Mouse (Mus musculus): Measurements from ENCODE around the gene Jag2.

Gene Jag2

GRCm38 (mm10) chr12:112866467-112867080, 63.0 kb downstream of the Jag2 start:
- H3K9me3 ChIP-seq (ENCODE audit: low read length) = no peaks in the 10 kb centered on the region
- peaks cover 59% of the 10 kb centered on the region for H3K27me3 ChIP-seq (ENCODE audit: insufficient read depth, low read length)
- peaks cover 51% of the 10 kb centered on the region for H3K4me1 ChIP-seq (replicated peaks; ENCODE audit: low read depth, low read length)
- no peaks in the 10 kb centered on the region for H3K36me3 ChIP-seq (ENCODE audit: insufficient read depth, low read length)
- TF ChIP-seq CTCF (conservative IDR thresholded peaks at IDR 0.05; ENCODE audit: low read length) (no peak), NANOG (IDR thresholded peaks at IDR 0.05; ENCODE audit: borderline replicate concordance, low read length) (no peak), POU5F1 (IDR thresholded peaks at IDR 0.05; ENCODE audit: borderline replicate concordance, low read length) (no peak)
- no peak overlapping the region for H3K4me3 ChIP-seq (replicated peaks; ENCODE audit: low read length)

DNA sequence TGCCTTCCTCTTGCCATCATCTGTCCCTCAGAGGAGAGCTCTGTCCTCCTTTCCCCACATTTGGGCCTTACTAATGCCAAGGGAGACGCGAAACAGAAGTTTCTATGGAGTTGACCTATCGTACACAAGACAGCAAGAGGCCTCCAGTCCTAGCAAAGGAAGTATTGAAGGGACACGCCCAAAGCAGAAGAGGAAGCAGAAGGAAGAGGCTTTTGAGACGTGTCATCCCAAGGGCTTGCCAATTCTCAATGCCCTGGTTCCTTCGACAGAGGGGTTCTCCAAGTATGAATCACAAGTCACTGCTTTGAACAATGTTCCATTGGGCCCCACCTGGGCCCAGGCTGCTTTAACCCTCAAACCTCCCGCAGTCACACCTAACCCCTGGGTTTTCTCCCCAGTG, 64.8 kb downstream of the Jag2 start:
- Histone ChIP-seq H3K27me3 (ENCODE audit: insufficient read depth, low read length) (peaks cover 46% of the 10 kb centered on the region), H3K4me1 (replicated peaks; ENCODE audit: low read depth, low read length) (peaks cover 36% of the 10 kb centered on the region), H3K36me3 (ENCODE audit: insufficient read depth, low read length) (no peaks in the 10 kb centered on the region), H3K9me3 (ENCODE audit: low read length) (no peaks in the 10 kb centered on the region), H3K4me3 (replicated peaks; ENCODE audit: low read length) (no peak overlapping the region)
- TF ChIP-seq POU5F1 (IDR thresholded peaks at IDR 0.05; ENCODE audit: borderline replicate concordance, low read length) = no peak
- no peak for TF ChIP-seq CTCF (conservative IDR thresholded peaks at IDR 0.05; ENCODE audit: low read length)
- TF ChIP-seq NANOG (IDR thresholded peaks at IDR 0.05; ENCODE audit: borderline replicate concordance, low read length) = no peak

DNA sequence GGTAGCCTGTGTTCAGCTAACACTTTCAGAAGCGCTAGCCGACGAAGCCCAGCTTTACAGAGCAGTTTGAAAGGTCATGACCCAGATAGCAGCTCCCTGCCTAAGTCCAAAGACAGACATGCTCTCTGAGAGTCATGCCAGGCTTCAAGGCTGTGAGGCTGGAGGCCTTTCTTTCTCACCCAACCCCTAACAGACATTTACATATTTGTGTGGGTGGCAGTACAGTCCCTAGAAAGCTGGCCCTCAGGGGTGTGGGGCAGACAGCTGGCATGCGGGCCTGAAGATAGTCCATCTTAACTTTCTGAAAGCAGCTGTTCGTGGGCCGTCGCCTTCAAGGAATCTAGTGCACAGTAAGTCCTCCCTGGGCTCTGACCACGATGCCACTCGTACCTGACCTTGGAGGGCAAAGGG, 67.7 kb downstream of the Jag2 start:
- TF ChIP-seq NANOG (IDR thresholded peaks at IDR 0.05; ENCODE audit: borderline replicate concordance, low read length) (no peak), POU5F1 (IDR thresholded peaks at IDR 0.05; ENCODE audit: borderline replicate concordance, low read length) (no peak), CTCF (conservative IDR thresholded peaks at IDR 0.05; ENCODE audit: low read length) (no peak)
- H3K9me3 ChIP-seq (ENCODE audit: low read length) = no peaks in the 10 kb centered on the region
- H3K4me3 ChIP-seq (replicated peaks; ENCODE audit: low read length) = no peak overlapping the region
- peaks cover 25% of the 10 kb centered on the region for H3K27me3 ChIP-seq (ENCODE audit: insufficient read depth, low read length)
- no peaks in the 10 kb centered on the region for H3K36me3 ChIP-seq (ENCODE audit: insufficient read depth, low read length)
- peaks cover 24% of the 10 kb centered on the region for H3K4me1 ChIP-seq (replicated peaks; ENCODE audit: low read depth, low read length)

DNA sequence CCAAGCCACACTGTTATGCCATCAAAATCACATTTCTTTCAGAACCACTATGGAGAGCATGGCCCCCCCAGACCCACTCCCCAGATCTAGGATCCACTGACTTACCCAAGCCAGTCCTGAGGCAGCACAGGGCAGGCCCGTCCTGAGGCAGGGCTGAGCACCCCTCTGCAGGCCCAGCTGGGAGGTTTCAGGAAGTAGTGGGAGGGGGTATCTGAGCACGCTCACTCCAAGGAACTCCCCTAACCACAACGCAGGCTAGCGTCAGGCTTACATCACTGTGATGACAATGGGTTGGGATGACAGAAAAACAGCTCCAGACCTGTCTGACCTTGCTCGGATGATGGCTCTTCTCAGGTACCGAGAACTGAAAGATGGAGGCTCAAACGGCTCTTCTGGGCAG, 68.8 kb downstream of the Jag2 start:
- Histone ChIP-seq H3K36me3 (ENCODE audit: insufficient read depth, low read length) (no peaks in the 10 kb centered on the region), H3K4me1 (replicated peaks; ENCODE audit: low read depth, low read length) (peaks cover 13% of the 10 kb centered on the region), H3K9me3 (ENCODE audit: low read length) (no peaks in the 10 kb centered on the region), H3K4me3 (replicated peaks; ENCODE audit: low read length) (no peak overlapping the region), H3K27me3 (ENCODE audit: insufficient read depth, low read length) (peaks cover 14% of the 10 kb centered on the region)
- no peak for TF ChIP-seq NANOG (IDR thresholded peaks at IDR 0.05; ENCODE audit: borderline replicate concordance, low read length)
- TF ChIP-seq CTCF (conservative IDR thresholded peaks at IDR 0.05; ENCODE audit: low read length) = no peak
- no peak for TF ChIP-seq POU5F1 (IDR thresholded peaks at IDR 0.05; ENCODE audit: borderline replicate concordance, low read length)

- H3K9me3 ChIP-seq (ENCODE audit: low read length) = no peaks in the 10 kb centered on the region
- H3K36me3 ChIP-seq (ENCODE audit: insufficient read depth, low read length) = no peaks in the 10 kb centered on the region
- H3K27me3 ChIP-seq (ENCODE audit: insufficient read depth, low read length) = peaks cover 5% of the 10 kb centered on the region
- TF ChIP-seq CTCF (conservative IDR thresholded peaks at IDR 0.05; ENCODE audit: low read length) (no peak), NANOG (IDR thresholded peaks at IDR 0.05; ENCODE audit: borderline replicate concordance, low read length) (no peak), POU5F1 (IDR thresholded peaks at IDR 0.05; ENCODE audit: borderline replicate concordance, low read length) (no peak)
- H3K4me3 ChIP-seq (replicated peaks; ENCODE audit: low read length) = no peak overlapping the region
- H3K4me1 ChIP-seq (replicated peaks; ENCODE audit: low read depth, low read length) = peaks cover 11% of the 10 kb centered on the region
Measured at GRCm38 (mm10) chr12:112859930-112860329, 69.6 kb downstream of the Jag2 start.

- Histone ChIP-seq H3K4me3 (replicated peaks; ENCODE audit: low read length) (no peak overlapping the region), H3K27me3 (ENCODE audit: insufficient read depth, low read length) (peaks cover 3% of the 10 kb centered on the region; the same call in 1 of the 2 replicates), H3K4me1 (replicated peaks; ENCODE audit: low read depth, low read length) (peaks cover 6% of the 10 kb centered on the region), H3K9me3 (ENCODE audit: low read length) (no peaks in the 10 kb centered on the region), H3K36me3 (ENCODE audit: insufficient read depth, low read length) (no peaks in the 10 kb centered on the region)
- TF ChIP-seq POU5F1 (IDR thresholded peaks at IDR 0.05; ENCODE audit: borderline replicate concordance, low read length) (no peak), NANOG (IDR thresholded peaks at IDR 0.05; ENCODE audit: borderline replicate concordance, low read length) (no peak), CTCF (conservative IDR thresholded peaks at IDR 0.05; ENCODE audit: low read length) (no peak)
Measured at GRCm38 (mm10) chr12:112858581-112859336, 70.8 kb downstream of the Jag2 start.

Measured in E14TG2a.4 (cell line).